Mouse (Mus musculus): ENCODE data around the gene Mfsd6l.

Mfsd6l gene

DNA sequence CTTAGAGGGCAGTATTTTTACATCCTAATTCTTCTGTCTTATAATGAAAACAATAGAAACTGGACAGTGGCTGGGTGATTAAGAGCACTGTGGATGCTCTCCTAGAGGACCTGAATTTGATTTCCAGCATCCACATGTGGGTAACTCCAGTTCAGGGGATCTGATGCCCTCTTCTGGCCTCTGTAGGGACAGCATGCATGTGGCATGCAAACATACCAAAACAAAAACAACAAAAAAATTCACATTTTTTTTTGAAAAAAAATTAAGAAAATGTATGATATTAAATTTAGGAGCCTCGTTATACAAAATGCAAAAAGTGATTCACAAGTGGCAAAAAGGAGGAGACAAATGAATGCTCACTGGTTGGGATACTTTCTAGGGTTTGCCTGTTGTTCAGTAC lies 3.6 kb downstream of the Mfsd6l start:
- peak; percentile 40 for DNase-seq

- DNase-seq: no peak
Measured at GRCm38 (mm10) chr11:68561957-68562950, 6.3 kb downstream of the Mfsd6l start.

DNA sequence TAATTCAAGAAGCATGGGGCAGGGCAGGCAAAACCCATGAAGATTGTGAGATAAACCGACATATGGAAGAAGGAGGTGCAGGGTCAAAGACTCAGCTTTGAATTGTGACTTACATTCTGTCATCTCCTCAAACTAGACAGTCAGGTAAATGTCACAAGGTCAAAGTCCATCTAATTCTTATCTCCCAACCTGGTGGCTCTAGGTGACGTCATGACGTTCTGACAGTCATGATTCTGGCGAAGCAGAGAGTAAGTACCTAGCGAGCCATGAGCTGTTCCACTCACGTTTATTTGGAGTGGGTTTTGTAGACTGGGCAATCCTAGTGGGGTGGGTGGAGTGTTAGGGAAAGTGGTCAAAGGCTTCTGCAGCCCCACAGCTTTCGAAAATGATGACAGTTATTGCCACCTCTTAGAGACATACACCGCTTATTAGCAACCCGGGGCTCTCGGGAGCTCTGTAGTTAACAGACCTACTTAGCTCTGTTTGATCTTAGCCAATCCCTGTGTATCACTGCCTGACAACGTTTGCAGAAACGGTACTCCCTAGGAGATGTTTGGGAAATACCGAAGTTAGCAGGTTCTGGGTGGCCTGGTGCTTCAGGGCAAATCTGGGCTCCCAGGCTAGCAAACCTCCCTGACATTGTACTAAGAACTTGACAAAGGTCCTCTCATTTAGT lies 8.5 kb downstream of the Mfsd6l start:
- DNase-seq: no peak

DNA sequence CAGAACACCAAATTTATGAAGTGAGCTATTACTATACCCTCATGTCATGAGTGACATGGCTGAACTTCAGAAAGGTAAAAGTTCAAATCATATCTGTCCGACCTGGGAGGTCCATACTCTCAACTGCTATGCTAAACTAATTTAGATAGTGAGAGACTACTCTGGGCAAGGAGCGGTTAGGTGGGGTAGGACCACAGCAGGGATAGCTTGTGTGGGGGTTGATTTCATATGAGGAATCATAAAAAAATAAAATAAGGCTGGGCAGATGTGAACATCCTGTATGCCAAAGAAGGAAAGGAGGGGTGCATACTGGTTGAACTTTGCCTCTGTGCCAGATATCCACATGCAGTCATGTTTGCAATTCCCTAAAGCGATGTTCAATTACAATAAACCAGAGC lies 9.0 kb downstream of the Mfsd6l start:
- no peak for DNase-seq

DNA sequence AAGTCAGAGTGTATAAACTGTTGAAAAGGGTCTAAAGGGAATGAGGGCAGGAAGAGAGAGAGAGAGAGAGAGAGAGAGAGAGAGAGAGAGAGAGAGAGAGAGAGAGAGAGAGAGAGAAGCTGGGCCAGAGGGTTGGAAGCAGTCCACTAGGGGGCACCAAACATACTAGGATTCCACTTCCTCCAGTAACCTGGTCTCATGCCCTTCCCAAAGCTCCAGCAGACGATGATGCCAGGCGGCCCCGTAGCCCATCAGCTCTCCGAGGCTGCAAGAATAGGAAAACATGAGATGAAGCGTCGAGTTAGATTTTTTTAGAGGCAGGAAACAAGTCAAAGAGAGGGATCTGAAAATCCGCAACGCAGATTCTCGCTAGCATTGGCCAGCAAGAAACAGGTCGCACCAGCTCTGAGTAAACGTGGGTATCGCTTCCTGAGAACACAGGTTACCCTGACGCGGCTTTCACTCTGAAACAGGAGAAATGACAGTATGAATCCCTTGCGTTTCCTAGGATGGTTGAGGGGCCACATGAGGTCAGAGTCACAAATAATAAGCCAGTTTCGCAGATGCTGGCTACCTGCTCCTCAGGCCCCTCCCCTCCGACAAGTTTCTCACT lies 10.6 kb downstream of the Mfsd6l start:
- DNase-seq: peak; percentile 66

DNA sequence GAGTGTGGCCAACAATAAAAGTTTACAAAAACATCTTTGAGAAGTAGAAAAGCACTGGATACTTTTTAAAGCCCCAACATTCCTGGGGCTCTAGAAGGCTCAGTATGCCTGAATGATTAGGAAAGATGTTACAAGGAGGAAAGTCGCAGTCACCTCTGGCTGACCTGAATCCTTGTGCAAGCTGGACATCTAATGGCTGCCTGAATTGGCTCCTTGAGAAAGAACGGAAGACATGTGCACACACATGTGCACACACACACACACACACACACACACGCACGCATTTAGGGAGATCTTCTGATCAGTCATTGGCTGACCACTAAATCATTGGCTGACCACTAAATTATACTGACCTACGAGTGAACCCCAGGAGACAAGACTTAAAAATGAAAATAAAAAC lies 14.9 kb downstream of the Mfsd6l start:
- DNase-seq: no peak

DNA sequence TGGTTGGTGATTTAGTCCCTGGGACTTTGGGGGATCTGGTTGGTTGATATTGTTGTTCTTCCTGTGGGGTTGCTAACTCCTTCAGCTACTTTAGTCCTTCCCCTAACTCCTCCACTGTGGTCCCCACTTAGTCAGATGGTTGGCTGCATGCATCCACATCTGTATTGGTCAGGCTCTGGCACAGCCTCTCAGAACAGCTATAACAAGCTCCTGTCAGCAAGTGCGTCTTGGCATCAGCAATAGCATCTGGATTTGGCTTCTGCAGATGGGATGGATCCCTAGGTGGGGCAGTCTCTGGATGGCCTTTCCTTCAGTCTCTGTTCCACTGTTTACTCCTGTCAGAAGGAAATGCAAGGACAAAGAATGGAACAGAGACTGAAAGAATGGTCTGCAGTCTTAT lies 21.1 kb downstream of the Mfsd6l start:
- no peak for DNase-seq

- no peak for DNase-seq
Measured at GRCm38 (mm10) chr11:68579462-68579881, 23.5 kb downstream of the Mfsd6l start.

- DNase-seq: no peak
Measured at GRCm38 (mm10) chr11:68580566-68580965, 24.6 kb downstream of the Mfsd6l start.

- no peak for DNase-seq
Measured at GRCm38 (mm10) chr11:68583225-68583624, 27.2 kb downstream of the Mfsd6l start.

DNA sequence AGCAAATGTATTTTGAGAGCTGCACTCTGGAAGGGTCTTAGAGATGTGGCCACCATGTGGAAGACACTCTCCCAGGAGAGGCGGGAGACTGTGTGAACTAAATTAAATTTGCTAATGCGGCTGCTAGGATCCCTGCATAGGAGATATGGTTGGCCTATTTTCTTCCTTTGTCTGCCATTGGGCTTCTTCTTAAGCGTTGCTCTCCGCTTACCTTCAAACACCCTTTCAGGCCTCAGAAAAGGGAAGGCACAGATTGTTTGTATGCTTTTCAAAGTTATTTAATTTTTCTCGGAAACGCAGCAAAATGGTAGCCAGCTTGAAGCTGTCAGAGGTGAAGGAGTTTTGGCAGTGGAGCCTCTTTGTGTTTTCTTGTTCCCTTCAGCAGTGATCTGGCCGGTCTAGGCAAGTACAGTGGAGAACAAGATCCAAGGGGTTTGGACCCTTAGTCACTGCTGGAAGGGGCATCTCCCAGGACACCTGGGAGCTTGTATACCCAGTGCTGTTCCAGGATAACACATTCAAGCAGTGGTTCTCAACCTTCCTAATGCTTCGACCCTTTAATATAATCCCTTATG lies 28.0 kb downstream of the Mfsd6l start:
- DNase-seq: no peak

- peak; percentile 27 for DNase-seq
Measured at GRCm38 (mm10) chr11:68585890-68586289, 29.9 kb downstream of the Mfsd6l start.

GRCm38 (mm10) chr11:68586721-68587120 lies 30.7 kb downstream of the Mfsd6l start, which contains the start of gene Ccdc42:
Gene Ccdc42 (plus strand): TSS chr11:68587021.
- DNase-seq: no peak

- peak; percentile 77 for DNase-seq
Measured at GRCm38 (mm10) chr11:68589055-68589809, 33.2 kb downstream of the Mfsd6l start.

- no peak for DNase-seq
Measured at GRCm38 (mm10) chr11:68591708-68592107, 35.7 kb downstream of the Mfsd6l start.

- DNase-seq: no peak
Measured at GRCm38 (mm10) chr11:68593247-68593646, 37.3 kb downstream of the Mfsd6l start.

- no peak for DNase-seq
Measured at GRCm38 (mm10) chr11:68597912-68598311, 41.9 kb downstream of the Mfsd6l start.

DNA sequence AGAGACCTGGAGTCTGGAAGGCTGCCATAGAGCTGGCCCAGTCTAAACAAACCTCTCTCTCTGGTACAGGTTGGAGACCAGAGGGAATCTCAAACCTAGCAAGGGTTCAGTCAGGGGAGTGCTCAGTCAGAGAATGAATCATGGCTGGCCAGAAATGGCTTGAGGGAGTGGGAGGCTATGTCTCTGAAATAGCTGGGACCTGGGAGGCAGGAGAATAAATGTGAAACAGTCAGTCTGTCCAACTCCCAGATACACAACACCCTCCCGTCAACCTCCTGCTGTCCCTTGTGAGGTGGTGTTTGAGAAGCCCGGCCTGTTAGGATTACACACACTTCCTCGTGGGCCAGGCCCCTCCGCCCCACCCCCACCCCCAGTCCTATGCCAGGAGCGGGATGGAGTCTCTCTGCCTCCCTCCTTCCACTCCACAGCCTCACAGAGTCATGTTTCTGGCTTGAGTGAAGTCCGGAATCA lies 44.6 kb downstream of the Mfsd6l start:
- no peak for DNase-seq

DNA sequence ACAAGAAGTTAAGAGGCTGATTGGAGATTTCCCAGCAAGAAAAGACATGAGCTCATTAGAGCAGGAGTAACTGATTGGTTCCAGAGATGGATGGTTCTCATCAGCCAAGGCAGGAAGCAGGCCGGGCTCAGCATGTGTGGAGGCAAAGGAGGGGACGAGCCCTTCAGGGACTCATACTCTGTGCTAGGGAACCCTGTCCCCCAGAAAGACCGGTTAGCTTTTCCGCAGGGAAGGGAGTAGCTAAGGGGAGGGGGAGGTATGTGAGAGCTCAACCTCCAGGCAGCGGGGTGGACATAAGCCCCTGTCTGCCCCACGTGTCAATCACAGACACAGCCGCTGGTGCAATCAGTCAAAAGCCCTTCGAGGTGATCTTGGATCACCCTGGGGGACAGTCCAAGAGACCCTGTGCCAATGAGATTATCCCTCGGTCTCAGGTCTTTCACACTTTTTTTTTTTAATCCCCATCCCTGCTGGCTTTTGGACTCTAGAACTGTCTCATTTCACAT lies 45.6 kb downstream of the Mfsd6l start:
- no peak for DNase-seq

DNA sequence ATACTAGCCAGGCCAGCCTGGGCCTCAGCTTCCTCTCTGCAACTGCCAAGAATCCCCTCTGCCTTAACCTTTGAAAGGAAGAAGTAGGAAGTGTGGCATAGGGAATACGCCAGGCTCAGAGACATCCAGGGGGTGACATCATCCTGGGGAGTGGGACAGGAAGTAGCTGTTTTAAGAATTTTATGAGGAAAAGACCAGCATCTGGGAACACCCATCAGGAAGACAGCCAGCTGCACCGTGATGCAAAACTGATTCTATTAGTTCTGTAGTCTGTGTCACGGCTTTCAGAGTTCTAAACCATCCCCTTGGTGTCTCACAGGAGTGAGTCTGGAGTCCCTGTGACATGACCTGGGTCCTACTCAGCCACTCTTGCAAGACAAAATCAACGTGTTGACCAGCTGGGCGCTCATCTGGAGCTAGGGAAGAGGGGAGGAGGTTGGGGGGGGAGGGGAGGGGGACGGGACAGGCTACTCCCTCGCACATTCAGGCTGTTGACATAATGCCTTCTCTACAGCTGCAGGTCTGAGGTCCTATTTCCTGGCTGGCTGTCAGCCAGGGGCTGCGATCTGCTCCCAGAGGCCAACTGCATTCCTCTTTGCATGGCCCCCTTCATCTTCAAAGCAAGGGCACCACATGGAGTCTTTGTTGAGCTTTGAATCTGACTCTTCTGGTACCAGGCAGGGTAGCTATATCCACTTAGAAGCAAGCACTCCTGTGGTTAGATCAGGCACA lies 46.4 kb downstream of the Mfsd6l start:
- no peak for DNase-seq

DNA sequence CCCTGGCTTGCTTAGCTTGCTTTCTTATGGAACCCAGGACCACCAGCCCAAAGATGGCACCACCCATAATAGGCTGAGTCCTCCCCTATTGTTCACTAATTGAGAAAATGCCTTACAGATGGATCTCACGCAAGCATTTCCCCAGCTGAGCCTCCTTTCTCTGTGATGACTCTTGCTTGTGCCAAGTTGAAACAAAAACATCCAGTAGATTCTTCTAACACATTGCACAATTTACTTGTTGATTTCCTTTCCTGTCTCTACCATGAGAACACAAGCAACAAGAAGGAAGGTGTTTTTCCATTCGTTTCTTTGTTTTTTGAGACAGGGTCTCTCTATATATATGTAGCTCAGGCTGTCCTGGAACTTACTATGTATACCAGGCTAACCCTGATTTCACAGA lies 51.1 kb downstream of the Mfsd6l start:
- no peak for DNase-seq

Measured in thymus, postnatal 14 days (tissue).